Mouse (Mus musculus) spleen, embryonic (tissue): ENCODE results near the gene Ppil6.

Experiments used
- CTCF ChIA-PET: fragments of 350-600 bp; sonication (Branson Sonifier 250); formaldehyde crosslinking; loops from one replicate; lab custom pipeline; 2022; lab: Charles Lee

Gene Ppil6

GRCm38 (mm10) chr10:41489708-41490517 is at the start of gene Ppil6, which contains the start of gene Smpd2:
Ppil6 (plus strand) TSS chr10:41490439.
Smpd2 (minus strand) TSS chr10:41490369.
- CTCF ChIA-PET = interaction anchor here (1.5 kb wide), 1 partner anchor 13 kb away, joined by 6 read pairs; no protein-coding TSS in a partner anchor

GRCm38 (mm10) chr10:41448216-41448615 is 42.0 kb upstream of the Ppil6 start:
- CTCF ChIA-PET = interaction anchor here (0.6 to 1.2 kb wide), 2 partner anchors 26 to 358 kb away, joined by 3 to 5 read pairs; no protein-coding TSS in a partner anchor

DNA sequence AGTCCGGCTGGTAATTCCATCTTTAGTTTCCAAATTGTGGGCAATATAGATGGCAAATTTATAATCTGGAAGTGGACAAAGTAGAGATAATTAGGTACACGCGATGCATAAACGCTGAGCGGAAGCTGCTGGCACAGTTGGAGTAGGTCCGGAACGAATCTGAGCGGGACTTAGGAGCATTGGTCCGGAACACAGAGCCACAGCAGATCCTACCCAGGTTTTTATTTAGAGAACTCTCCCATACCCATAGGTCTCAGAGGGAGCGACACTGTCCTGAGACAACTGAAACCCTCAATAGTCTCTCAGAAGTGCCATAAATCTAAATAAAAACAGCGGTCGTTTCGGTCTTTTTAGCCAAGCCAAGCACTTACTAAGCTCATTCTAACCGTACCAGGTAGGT is 40.6 kb upstream of the Ppil6 start:
- CTCF ChIA-PET = no interaction called here

DNA sequence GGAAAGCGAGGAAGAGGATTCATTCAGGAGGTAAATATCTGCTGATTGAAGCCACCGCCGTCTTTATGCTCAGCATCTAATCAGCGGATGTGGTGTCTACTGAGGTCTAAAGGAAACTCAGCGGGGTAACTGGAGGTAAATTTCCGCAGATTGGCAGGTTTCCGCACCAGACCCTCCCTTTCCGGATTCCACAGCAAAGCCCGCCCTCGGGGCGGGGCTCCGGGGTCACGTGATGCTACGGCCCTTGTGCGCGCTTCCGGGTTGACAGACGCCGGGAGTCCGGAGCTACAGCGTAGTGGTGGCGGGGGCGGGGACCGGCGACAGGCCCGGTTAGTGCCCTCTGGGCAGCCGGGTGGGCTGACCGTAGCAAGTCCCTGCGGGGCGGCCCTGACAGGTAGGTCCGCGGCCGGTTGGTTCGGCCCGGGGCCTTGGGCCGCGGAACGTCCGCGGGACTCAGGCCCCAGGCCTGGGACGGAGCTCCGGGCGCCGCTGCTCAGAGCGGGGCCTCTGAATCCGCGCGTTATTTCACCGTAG is 40.0 kb upstream of the Ppil6 start, which contains the start of gene Zbtb24:
Gene Zbtb24, plus strand, starts transcription at position 247 of the 534 bp plus-strand sequence.
- CTCF ChIA-PET = interaction anchor here (0.8 to 1.0 kb wide), 2 partner anchors 24 to 38 kb away, joined by 3 read pairs; no protein-coding TSS in a partner anchor

DNA sequence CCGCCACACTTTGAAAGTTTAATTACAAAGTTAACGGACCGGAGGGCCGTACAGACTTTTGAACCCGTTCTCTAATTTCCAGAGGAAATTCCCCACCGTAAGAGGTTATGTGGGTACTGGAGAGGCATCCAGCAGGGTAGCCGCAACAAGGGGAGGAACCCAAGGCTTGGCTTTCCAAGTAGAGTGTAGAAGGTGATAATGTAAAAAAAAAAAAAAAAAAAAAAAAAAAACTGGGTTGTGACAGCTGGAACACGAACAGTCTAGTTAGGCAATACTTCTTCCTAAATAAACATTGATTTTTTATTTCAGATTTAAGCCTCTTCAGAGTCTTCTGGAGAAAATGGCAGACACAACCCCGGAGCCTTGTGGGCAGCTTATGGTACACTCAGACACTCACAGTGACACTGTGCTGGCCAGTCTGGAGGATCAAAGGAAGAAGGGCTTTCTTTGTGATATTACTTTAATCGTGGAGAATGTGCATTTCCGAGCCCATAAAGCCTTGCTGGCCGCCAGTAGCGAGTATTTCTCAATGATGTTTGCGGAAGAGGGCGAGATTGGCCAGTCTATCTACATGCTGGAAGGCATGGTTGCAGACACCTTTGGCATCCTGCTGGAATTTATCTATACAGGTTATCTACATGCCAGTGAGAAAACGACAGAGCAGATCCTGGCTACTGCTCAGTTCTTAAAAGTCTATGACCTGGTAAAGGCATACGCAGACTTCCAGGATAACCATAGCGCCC is 39.3 kb upstream of the Ppil6 start:
- CTCF ChIA-PET = interaction anchor here (0.8 to 1.0 kb wide), 2 partner anchors 24 to 38 kb away, joined by 3 read pairs; no protein-coding TSS in a partner anchor

DNA sequence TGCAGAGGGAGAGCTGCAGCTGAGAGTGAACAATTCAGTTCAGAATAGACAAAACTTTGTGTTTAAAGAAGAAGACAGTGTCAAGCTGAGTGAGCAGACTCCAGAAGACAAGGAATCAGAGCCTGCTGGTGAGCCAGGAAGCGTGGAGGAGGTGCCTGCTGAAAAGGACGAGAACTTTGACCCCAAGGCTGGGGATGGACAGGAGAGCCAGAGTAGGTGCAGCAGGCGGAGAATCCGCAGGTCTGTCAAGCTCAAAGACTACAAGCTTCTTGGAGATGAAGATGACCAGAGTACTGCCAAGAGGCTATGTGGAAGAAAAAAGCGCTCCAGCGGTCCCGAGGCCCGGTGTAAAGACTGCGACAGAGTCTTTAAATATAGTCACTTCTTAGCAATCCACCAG is 38.6 kb upstream of the Ppil6 start:
- CTCF ChIA-PET = no interaction called here

- CTCF ChIA-PET = no interaction called here
These were observed 37.4 kb upstream of the Ppil6 start for GRCm38 (mm10) chr10:41452791-41453190.

DNA sequence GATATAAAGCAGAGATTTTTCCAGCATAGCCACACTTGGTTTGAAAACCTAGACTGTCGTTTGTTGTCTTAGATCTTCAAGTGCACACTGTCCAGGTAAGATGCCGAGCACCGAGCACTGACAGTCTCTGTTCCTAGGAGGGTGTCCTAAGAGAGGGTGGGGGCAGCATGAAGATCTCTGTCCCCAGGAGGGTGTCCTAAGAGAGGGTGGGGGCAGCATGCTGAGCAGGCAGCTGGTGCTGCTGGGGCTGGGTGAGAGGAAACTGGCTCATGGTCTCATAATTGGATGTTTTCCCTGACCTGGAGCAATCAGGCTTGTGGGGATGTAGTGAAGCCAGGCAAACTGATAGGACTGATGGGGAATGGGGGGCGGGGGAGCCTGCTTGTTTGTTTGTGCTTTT is 30.2 kb upstream of the Ppil6 start:
- CTCF ChIA-PET = no interaction called here

DNA sequence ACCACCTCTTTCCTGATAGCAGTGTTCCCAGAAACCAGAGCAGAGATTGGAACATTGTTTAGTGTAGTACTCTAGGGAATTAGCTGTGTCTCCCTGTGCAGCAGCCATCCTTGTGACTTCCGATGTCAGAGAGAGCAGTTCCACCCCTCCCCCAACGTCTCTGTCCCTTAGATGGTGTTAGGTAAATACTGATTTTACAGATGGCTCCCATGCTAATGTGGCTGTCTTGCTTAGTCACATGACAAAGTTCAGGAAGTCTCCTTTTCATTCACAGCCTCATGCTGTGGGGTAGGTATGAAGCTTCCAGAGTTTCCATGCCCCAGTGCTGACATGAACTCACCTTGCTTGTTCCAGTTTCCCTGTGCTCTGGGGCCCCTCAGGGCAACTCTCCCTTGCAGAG is 29.7 kb upstream of the Ppil6 start:
- CTCF ChIA-PET = no interaction called here

- CTCF ChIA-PET = interaction anchor here (0.8 kb wide), 1 partner anchor 16 kb away, joined by 3 read pairs; no protein-coding TSS in a partner anchor
These were observed 29.0 kb upstream of the Ppil6 start for GRCm38 (mm10) chr10:41461057-41461722.

- CTCF ChIA-PET = no interaction called here
These were observed 25.8 kb upstream of the Ppil6 start for GRCm38 (mm10) chr10:41464401-41464955.

GRCm38 (mm10) chr10:41467325-41467724 is 22.9 kb upstream of the Ppil6 start:
- CTCF ChIA-PET = interaction anchor here (1.2 kb wide), 1 partner anchor 16 kb away, joined by 7 read pairs; no protein-coding TSS in a partner anchor

DNA sequence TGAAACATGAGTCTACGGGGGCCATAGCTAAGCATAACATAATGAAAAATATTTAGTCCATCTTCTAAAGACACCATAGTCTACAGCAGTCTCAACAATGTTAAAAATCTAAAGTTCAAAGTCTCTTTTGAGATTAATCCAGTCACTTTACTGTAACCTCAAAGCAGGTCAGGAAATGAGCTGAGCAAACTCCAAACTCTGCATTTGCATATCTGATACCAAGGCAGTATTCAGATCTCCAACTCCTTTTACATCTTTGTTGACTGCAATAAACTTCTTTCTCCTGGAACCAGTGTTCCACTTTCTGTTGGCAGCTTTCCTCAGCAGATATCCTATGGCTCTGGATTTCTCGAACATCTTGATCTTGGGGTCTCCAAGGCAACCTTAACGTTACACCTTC is 19.5 kb upstream of the Ppil6 start:
- CTCF ChIA-PET = no interaction called here

GRCm38 (mm10) chr10:41472534-41472933 is 17.7 kb upstream of the Ppil6 start:
- CTCF ChIA-PET = no interaction called here

DNA sequence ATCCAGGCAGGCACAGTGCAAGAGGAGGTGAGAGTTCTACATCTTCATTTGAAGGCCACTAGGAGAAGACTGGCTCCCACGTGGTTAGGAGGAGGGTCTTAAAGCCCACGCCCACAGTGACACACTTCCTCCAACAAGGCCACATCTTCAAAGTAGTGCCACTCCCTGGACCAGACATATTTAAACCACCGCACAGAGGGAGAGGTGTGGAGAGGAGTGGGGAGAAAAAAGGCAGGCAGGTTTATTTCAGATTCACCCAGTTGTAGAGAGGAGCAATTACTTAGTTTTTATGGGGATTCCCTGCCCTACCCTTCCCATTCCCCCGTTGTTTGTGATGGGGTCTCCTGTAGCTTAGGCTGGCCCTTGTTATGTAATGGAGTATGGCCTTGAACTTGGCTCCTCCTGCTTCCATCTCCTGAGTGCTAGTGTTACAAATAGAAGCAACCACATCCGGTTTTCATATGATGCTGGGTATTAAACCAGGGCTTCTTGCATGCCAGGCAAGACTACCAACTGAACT is 17.2 kb upstream of the Ppil6 start:
- CTCF ChIA-PET = no interaction called here

DNA sequence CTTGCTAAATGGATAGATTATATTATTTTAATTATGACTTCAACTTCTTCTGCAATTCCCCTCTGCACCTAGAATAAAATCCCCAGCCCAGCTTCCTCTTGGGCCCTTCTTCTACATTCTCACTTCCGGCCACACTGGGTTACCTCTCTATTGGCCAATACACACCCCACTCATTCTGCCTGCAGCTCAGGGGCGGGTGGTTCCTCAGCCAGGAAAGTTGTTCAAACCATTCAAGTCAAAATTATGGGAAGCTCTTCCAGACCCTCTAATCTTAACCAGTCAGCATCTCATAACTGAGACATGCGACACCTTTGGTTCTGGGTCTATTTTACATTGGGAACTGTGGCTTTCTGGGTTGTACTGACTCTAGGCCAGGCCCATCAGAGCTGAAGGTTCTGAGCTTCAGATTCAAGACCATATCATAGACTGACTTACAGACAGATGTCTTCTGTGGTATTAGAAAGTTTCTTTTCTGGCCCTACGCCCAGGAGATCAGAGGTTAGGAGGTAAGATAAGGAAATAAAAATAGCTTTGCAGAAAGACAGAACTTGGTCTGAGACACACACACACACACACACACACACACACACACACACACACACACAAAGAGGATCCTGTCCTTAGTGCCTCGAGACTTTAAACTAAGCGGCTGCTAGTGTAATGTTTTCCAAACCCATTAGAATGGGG is 16.3 kb upstream of the Ppil6 start:
- CTCF ChIA-PET = interaction anchor here (0.5 to 1.1 kb wide), 5 partner anchors 23 to 745 kb away, joined by 3 to 17 read pairs (median 5); no protein-coding TSS in a partner anchor

GRCm38 (mm10) chr10:41474981-41475391 is 15.3 kb upstream of the Ppil6 start:
- CTCF ChIA-PET = interaction anchor here (1.1 kb wide), 1 partner anchor 24 kb away, joined by 3 read pairs; no protein-coding TSS in a partner anchor

DNA sequence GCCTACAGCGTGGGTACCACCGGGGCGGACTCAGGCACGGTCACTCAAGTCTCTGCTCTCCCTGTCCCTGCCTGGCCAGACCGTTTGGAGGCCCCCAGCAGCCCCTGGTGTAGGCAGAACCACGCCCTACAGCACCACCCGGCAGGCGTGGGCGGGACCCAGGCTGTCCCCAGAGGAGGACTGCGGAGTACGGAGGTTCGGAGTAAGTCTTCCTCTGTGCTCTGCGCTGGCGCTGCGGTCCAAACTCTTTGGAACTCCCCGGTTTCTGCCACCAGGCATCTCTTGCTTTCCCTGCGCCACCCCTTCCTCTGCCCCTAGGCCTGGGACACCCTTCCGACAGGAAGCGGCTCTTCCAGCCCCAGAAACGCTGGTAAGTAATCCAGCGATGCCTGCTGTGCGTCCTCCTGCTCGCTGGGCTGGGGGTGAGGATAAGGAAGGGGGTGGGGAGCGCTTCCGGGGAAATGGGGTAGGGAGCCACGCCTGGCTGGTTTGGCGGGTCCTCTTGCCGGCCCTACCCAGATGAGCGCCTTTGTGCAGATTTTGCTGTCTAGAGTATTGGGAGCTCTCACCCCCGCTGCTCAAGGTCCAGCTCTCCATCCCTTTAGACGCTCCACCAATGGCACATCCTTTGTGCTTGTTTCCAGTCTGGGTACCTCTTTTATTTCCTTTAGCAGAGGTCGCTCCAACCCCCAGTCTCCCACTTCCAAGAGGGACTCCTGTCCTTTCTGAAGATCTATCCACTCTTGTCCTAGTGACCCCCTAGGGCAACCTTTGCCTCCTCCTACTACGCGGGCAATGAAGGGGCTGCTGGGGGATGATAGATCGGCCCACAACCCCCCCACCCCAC is 13.8 kb upstream of the Ppil6 start, which contains the start of gene Mical1:
Gene Mical1, plus strand, starts transcription at position 144 of the 847 bp plus-strand sequence.
- CTCF ChIA-PET = interaction anchor here (1.2 kb wide), 1 partner anchor 13 kb away, joined by 6 read pairs; the partner anchor contains the start of genes Ppil6 and Smpd2

DNA sequence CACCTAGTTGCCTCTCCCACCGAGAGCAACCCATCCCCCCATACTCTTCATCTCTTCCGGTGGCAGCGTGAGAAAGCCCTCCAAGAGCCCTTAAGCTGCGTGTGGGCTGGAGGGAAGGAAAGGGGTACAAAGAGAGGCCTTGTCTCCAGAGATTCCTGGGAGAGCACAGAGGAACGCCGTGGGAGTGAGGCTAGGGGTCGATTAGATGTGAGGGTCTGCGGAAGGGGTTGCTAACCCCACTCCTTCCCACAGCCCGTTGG is 13.3 kb upstream of the Ppil6 start:
- CTCF ChIA-PET = interaction anchor here (1.2 kb wide), 1 partner anchor 13 kb away, joined by 6 read pairs; the partner anchor contains the start of genes Ppil6 and Smpd2
